Mouse (Mus musculus) lung, embryonic 14.5 days (tissue): ENCODE results near the gene Fggy. TPM values are rescaled to one million over a fixed set of nuclear protein-coding genes. Genes with fewer than 3 reads are reported as not detected.
A peak's percentile ranks its signal among the peaks of the same experiment; 100 is the strongest.

Experiments
- ATAC-seq: fragments of 200-750 bp; cut with Nextera tagmentation; 2 replicates; pipeline ENCODE4 v1.8.0; 2017; ENCODE audit warnings: mild to moderate bottlenecking, moderate TSS enrichment, moderate library complexity; ENCODE audit not compliant: insufficient read depth
- DNase-seq: peaks from one replicate; pipeline ENCODE4 v3.0.0-alpha.2; 2015
- H3K27ac ChIP-seq: fragments of 300-500 bp; sonication (generic); 2 replicates; pipeline ENCODE4 v1.5.1; 2014; ENCODE audit warnings: low read depth, mild to moderate bottlenecking, moderate library complexity
- H3K27me3 ChIP-seq: fragments of 300-500 bp; sonication (generic); 2 replicates; pipeline ENCODE4 v1.6.1; 2014; ENCODE audit warnings: low read length, control low read depth; ENCODE audit not compliant: insufficient read depth
- H3K36me3 ChIP-seq: fragments of 300-500 bp; sonication (generic); 2 replicates; pipeline ENCODE4 v1.6.1; 2014; ENCODE audit warnings: control low read depth; ENCODE audit not compliant: insufficient read depth
- H3K4me1 ChIP-seq: fragments of 300-500 bp; sonication (generic); 2 replicates; pipeline ENCODE4 v1.6.1; 2014; ENCODE audit warnings: antibody characterized with exemption, control low read depth; ENCODE audit not compliant: insufficient read depth
- H3K4me2 ChIP-seq: fragments of 300-500 bp; sonication (generic); 2 replicates; pipeline ENCODE4 v1.6.1; 2014; ENCODE audit warnings: mild to moderate bottlenecking
- H3K4me3 ChIP-seq: fragments of 300-500 bp; sonication (generic); 2 replicates; pipeline ENCODE4 v1.5.1; 2014; ENCODE audit warnings: low read depth, low read length
- H3K9ac ChIP-seq: fragments of 300-500 bp; sonication (generic); 2 replicates; pipeline ENCODE4 v1.6.1; 2014
- H3K9me3 ChIP-seq: fragments of 300-500 bp; sonication (generic); 2 replicates; pipeline ENCODE4 v1.6.1; 2016; ENCODE audit warnings: low read depth, low read length, control low read depth
- CTCF ChIP-seq: IDR thresholded peaks from 2 replicates; pipeline ENCODE4 v1.5.1; 2016; ENCODE audit warnings: antibody characterized with exemption, low read depth
- WGBS: fragments of 180-500 bp; shearing (Covaris S2); extraction: QIAGEN DNeasy Blood & Tissue Kit; methylation state at CpG from one replicate; pipeline ENCODE4 v1.1.7; 2014; 5-methylcytosine and 5-hydroxymethylcytosine counted together
- polyA plus RNA-seq: library from polyadenylated mRNA; unstranded; fragments of >200 nt; fragmentation: Nextera tagmentation; extraction: Ambion mirVana; gene quantifications from 2 replicates; pipeline ENCODE4 v1.2.1, GENCODE M21; 2014

The Fggy gene
- polyA plus RNA-seq, 1 experiment from 2014 or later, result 9.8 TPM

DNA sequence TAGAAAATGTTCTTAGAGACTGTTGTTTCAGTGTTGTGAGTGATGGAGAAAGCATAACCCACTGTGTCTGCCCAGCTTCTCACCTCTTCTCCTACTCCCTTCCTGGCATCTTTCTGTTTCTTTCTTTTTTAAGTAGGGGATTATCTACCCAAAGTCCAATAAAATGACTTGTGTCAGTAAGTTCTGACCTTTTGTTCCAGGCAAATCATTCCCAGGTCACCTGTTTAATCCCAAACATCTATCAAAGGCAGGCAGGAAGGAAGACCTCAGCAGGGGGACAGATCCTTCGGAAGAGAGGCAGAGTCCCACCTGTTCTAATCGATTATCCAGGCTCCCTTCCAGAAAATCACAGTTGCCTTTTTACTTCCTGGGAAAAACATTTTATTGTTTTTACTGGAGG lies 143.1 kb downstream of the Fggy start:
- Histone ChIP-seq H3K27me3 (no peaks in the 10 kb centered on the region), H3K4me2 (no peak overlapping the region), H3K9ac (no peak overlapping the region), H3K4me3 (no peak overlapping the region), H3K4me1 (no peaks in the 10 kb centered on the region), H3K27ac (no peak overlapping the region), H3K9me3 (no peaks in the 10 kb centered on the region), H3K36me3 (no peaks in the 10 kb centered on the region)
- no peak for TF ChIP-seq CTCF
- no peak for ATAC-seq
- WGBS, result 56% methylated on average over 2 of the region's 2 CpGs
- no peak for DNase-seq

DNA sequence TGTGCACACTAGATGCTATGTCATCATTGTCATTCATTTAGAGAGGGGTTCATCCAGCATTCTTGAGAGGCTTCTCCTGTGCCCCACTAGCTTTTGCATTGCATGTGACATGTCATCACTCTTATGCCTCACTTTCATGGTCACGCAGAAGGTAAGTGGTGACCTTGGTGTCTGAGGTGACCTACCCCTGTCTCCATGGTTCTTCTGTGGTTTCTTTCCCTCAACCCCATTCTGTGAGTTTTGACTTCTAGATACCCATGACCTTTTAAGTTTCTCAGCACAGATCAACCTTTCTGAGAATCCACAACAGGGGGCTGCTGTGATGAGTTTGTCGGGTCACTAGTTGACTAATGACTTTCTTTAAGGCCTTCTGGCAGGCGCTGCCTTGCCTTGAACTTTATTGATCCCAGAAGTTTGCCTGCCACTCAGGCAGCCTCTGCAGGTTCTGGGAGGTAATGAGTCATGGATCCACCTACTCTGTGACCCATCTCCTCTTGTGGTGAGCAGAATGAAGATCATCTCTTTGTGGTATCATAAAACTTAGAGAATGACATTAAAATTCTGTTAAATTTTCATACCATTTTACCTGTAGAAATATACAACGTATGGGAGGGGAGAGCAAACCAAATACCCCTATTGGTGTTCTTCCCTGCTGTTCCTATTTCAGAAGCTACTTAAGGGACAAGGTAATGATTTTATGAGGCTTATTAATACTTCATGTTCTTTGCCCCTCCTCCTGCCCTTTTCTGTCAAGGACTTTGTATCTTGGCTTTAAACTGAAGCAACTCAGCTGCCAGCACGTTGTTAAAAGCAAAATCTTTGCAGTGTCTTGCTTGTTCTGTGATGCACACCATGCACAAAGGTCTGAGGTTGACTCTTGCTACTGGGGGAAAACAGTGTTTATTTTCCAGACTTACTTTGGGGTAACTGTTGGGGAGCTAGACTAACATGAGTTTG lies 150.9 kb downstream of the Fggy start:
- no peaks in the 10 kb centered on the region for H3K36me3 ChIP-seq
- no peaks in the 10 kb centered on the region for H3K9me3 ChIP-seq
- H3K9ac ChIP-seq, result no peak overlapping the region
- DNase-seq, result no peak
- no peak overlapping the region for H3K4me2 ChIP-seq
- no peak for TF ChIP-seq CTCF
- H3K4me3 ChIP-seq, result no peak overlapping the region
- no peaks in the 10 kb centered on the region for H3K4me1 ChIP-seq
- no peak for ATAC-seq
- 73% methylated on average over 5 of the region's 5 CpGs for WGBS
- no peak overlapping the region for H3K27ac ChIP-seq
- no peaks in the 10 kb centered on the region for H3K27me3 ChIP-seq

DNA sequence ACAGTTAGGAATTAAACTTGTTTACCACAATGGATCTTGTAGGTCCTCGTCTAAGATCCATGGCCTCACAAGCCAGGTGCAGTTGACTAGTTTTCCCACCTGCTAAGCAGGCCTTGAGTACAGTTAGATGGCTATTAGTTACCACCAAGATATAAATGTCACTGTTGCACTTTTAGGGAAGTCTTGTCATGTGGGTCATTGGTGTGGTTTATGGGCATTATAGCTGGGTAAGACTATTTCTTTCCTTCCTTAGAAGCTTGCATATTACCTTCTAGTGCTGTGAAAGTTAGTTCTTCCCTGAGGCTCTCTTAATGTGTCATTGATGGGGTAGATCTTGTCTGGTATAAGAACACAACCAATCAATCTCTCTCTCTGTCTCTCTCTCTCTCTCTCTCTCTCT lies 152.4 kb downstream of the Fggy start:
- Histone ChIP-seq H3K9me3 (no peaks in the 10 kb centered on the region), H3K27me3 (no peaks in the 10 kb centered on the region), H3K4me2 (no peak overlapping the region), H3K4me1 (no peaks in the 10 kb centered on the region), H3K36me3 (no peaks in the 10 kb centered on the region), H3K27ac (no peak overlapping the region), H3K9ac (no peak overlapping the region), H3K4me3 (no peak overlapping the region)
- no peak for DNase-seq
- TF ChIP-seq CTCF, result no peak
- WGBS, result 53% methylated on average over 1 of the region's 1 CpGs
- no peak for ATAC-seq

DNA sequence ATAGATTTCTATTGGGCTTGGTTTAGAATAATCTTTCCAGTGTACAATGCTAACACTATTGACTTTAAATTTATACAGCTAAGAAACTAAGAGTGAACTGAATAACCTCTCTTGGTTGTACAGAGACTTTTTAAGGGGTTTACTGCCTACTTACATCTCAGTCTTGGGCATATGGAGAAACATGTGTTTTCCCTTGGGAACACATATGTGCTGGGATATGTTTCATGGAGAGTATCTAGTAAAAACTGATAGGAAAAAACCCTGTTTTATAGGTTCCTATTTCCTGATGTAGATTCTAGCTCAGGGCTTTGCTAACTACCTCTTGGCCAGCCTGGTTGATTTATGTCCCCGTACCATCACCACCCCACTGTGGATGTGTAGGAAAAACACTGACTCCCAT lies 155.5 kb downstream of the Fggy start:
- H3K9ac ChIP-seq, result no peak overlapping the region
- no peaks in the 10 kb centered on the region for H3K36me3 ChIP-seq
- H3K27me3 ChIP-seq, result no peaks in the 10 kb centered on the region
- WGBS, result 91% methylated on average over 1 of the region's 1 CpGs
- ATAC-seq (no peak), DNase-seq (no peak)
- H3K4me1 ChIP-seq, result no peaks in the 10 kb centered on the region
- no peak overlapping the region for H3K4me2 ChIP-seq
- H3K27ac ChIP-seq, result no peak overlapping the region
- no peak for TF ChIP-seq CTCF
- H3K4me3 ChIP-seq, result no peak overlapping the region
- no peaks in the 10 kb centered on the region for H3K9me3 ChIP-seq

DNA sequence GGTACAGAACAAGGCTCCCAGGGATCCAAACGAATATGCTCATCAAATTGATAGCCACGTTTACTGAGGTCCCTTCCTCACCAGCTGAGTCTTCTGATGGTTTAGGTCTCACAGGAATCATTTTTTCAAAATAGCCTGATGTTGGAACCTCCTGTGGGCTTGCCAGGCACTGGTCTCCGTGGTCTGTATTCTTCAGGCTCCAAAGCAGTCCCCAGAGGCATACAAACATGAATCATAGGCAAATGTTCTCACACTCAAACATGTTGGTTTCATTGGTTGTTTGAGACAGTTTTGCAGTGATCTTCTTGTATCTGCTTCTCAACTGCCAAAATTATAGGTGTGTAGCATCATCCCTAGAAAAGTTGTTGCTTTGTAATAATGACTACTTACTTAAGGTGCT lies 156.0 kb downstream of the Fggy start:
- no peaks in the 10 kb centered on the region for H3K9me3 ChIP-seq
- H3K9ac ChIP-seq, result no peak overlapping the region
- 86% methylated on average over 3 of the region's 3 CpGs for WGBS
- H3K4me3 ChIP-seq, result no peak overlapping the region
- no peak for TF ChIP-seq CTCF
- no peaks in the 10 kb centered on the region for H3K36me3 ChIP-seq
- H3K27ac ChIP-seq, result no peak overlapping the region
- DNase-seq, result no peak
- H3K4me2 ChIP-seq, result no peak overlapping the region
- no peak for ATAC-seq
- H3K27me3 ChIP-seq, result no peaks in the 10 kb centered on the region
- H3K4me1 ChIP-seq, result no peaks in the 10 kb centered on the region

DNA sequence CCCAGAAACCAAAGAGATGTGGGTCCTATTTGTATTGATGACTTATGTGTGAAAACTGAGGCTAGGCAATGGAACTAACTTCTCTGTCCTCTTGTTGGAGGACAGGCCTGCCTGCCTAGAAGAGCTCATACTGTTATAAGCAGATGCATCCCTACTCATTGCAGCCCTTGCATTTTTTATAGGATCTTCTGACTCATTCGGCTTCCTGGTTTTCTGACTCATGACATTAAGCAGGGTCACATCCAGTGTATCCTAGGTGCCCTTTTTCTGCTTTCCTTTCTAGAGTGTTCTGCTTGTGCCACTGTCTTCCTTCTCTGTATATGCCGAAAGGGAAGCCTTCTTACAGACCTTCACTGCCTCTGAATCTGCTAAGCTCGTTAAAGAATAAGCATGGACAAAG lies 158.8 kb downstream of the Fggy start:
- Histone ChIP-seq H3K4me2 (no peak overlapping the region), H3K27me3 (no peaks in the 10 kb centered on the region), H3K9ac (no peak overlapping the region), H3K36me3 (no peaks in the 10 kb centered on the region), H3K27ac (no peak overlapping the region), H3K4me1 (no peaks in the 10 kb centered on the region), H3K9me3 (no peaks in the 10 kb centered on the region), H3K4me3 (no peak overlapping the region)
- 88% methylated on average over 3 of the region's 3 CpGs for WGBS
- no peak for TF ChIP-seq CTCF
- DNase-seq, result no peak
- ATAC-seq, result no peak

DNA sequence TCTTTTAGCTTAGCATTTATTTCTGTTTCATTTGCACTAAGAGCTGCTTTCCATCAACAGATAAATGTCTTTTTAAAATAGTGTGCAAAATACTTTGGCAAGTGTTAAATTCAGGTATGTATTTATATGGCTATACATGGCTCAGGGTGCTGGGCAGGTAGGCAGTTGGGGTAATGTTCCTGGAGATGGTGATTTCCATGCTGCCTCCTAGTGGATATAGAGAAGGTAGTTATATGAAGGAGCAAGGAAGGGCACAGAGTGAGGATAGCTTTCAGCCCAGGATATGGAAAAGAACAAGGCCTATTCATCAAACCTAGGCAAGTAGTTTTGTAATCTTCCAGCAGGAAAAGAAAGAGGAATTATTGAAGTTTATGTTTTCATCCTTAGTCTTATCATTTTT lies 166.3 kb downstream of the Fggy start:
- no peaks in the 10 kb centered on the region for H3K9me3 ChIP-seq
- no peaks in the 10 kb centered on the region for H3K27me3 ChIP-seq
- no peak overlapping the region for H3K4me3 ChIP-seq
- H3K36me3 ChIP-seq, result no peaks in the 10 kb centered on the region
- H3K4me2 ChIP-seq, result no peak overlapping the region
- no peak overlapping the region for H3K27ac ChIP-seq
- no peak overlapping the region for H3K9ac ChIP-seq
- DNase-seq (no peak), ATAC-seq (no peak)
- peak; percentile 51 for TF ChIP-seq CTCF
- no peaks in the 10 kb centered on the region for H3K4me1 ChIP-seq
